Mouse (Mus musculus): ENCODE measurements around the gene Fosl1.
"Not testable (repeated sequence)": the region's sequence is repeated elsewhere in the genome, so short reads cannot be mapped to it uniquely, and the experiment has no call there.

Gene Fosl1

DNA sequence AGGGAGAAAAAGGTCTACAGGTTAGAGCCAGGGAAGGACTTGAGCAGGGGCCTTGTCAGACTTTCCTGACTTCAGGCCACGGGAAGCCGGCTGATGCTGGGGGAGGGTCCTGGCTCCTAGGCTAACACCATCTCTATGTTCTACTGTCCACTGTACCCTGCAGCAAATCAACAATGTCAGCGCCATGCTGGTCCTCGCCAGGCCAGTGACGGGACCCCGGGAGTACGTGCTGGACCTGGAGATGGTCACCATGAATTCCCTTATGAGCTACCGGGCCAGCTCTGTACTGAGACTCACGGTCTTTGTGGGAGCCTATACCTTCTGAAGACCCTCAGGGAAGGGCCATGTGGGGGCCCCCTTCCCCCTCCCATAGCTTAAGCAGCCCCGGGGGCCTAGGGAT, 34.1 kb downstream of the Fosl1 start:
- DNase-seq (ENCODE audit: inconsistent ontology term): no peak

DNA sequence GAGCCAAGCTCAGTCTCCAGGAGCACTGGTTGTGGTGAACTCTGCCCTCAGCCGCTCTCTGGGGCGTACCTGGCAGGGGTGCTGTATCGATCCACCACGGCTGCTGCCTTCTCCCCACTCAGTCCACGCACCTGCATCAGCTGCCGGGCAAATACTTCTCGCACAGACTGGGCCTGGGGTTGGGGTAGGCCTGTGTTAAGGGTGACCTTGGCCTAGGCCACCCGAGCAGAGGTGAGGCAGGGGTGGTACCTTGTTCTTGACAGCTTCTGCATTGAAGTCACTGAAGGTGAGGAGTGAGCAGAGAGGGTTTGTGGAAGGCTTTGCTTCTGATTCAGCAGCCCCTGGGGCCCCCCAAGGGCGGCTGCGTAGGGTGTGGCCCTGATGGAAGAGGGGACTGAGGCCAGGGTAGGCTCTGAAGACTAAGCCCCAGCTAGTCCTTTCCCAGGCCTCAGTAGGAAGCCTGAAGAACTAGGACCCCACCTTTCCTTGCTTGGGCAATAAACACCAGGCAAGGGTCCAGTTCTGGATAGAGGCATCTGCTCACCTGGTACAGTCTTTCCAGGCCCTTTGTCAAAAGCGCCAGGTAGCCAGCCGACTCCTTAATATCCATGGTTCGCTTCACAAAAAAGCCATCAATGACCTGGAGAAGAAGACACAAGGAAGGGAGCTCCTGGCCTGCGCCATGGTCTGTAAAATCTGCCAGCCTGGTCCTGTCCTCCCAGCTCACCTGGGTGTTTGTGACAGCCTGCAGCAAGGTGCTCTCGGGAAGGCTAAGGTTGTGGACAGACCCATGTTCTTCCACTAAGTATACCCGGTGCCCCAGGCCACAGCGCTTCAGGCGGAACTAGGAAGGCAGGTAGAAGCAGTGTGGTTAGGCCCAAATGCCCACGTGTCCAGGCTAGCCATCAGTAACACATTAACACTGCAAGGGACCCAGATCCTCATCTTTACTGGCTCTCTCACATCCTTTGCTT, 36.3 kb downstream of the Fosl1 start:
- no peak for DNase-seq (ENCODE audit: inconsistent ontology term)

DNA sequence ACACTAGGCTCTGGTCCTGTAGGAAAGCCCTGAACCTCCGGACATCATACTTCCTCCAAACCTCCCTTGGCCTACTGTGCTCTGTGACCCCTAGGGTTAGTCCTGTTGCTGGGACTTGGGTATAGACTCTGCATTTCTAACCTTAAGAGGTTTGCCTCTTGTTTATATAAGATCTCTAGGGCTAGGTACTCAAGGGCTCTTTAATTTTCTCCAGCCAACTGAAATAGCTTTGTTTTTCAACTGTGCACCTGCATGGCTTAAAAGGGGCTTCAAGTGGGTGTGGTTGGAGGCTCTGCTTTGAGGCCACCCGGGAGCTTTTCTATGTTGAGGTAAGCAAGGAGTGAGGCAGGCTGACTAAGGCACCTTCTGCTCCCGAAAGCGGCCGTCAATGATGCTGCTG, 37.1 kb downstream of the Fosl1 start:
- no peak for DNase-seq (ENCODE audit: inconsistent ontology term)

DNA sequence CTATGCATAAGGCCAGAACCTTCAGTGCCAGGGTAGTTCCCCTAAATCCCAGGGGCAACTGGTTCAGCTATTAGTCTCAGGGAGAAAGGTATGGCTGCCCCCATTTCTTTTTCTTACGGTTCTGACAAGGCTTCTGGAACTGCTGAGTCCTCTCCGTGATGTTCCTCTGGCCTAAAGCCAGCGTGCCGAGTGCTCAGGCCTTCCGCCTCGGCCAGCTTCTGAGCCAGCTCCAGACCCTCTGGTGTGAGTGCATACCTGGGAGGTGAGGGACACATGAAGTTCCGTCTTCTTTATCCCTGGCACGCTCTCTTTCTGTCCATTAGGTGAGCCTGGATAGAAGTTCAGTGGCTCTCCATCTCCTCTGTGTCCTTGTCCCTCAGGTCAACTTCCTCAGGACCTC, 38.0 kb downstream of the Fosl1 start:
- DNase-seq (ENCODE audit: inconsistent ontology term): no peak

DNA sequence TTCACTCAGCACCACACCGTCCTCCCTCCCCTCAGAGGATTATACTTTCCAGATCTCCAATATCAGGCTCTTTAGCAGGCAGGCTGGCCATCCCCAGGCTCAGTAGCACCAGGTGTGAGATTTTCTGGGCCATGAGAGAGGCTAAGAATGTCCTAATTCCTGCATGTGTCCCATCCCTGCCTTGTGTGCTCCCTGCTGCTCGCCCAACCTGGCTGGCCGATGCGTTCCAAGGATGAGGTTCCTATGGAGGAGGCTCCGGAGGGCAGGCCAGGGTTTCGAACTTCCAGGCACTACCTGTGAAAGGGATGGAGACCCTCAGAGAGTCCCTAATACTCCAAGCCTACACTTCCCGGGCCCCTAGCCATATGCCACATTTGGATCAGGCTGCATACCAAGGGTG, 38.5 kb downstream of the Fosl1 start:
- DNase-seq (ENCODE audit: inconsistent ontology term): no peak

DNA sequence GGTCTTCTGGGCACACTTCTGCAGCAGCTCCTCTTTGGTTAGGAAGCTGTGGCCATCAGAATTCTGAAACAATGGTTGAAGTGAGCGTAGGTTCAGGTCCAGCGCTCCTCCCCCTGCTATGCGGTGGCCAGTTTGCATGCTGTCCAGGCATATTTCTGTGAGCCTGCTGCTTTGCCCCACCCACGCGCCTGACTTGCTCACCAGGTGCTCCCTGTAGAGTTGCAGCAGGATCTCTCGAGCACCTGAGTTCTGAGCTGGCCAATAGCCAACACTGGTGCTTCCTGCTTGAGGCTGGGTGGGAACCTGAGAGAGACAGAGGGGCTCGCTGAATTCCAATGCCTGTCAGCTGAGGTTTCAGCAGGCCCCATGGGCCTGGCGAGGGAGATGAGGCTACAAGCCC, 38.9 kb downstream of the Fosl1 start:
- no peak for DNase-seq (ENCODE audit: inconsistent ontology term)

DNA sequence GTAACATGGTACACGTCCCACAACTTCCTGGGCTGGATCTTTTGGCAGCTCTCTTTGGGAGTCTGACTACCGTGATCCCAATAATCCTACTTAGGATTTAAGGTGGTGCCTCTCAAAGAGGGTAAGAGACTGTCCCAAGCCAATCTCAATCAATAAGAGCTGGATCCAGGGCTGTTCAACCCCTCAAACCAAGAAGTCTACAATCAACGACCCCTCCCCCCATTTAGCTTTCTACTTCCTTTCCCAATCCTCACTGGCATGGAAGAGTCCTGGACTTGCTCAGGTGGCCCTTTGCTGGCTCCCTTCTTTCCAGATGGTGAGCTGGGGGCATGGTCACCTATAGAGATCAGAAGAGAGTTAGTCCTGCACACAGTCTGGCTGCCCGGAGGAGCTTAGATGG, 39.4 kb downstream of the Fosl1 start:
- no peak for DNase-seq (ENCODE audit: inconsistent ontology term)

DNA sequence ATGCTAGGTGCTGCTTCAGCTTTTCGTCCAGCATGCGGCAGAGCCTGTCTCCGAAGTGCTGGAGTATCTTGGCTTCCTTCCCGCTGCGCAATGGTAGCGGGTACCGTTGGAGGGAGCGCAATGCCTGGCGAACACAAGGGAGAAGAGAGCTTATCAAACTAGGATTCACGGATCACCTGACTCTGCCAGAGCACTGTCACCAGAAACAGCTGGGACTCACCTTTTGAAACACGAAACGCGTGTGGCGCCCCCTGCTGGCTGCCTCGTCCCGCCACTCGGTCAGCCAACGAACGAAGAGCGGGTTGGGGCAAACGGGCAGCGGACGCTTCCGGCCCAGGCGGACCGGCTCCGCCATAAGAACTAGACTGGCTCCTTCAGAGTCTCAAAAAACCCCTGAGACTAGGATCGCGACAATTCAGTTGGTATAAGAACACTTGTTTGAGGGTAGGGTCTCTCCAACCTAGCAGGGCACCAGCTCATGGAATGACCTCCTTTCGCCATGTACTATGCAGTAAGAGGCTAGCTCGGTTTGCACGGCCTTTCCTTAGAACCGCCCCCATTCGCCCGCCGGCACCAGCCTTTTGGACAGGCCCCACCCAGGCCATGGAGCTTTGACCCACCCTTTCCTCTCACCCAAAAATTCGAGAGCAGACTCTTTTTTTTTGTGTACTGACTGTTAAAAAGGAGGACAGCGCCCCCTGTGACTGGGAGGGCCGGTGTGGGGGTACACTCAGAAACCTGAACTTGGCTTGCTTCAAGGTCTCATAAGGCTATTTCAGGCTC, 40.6 kb downstream of the Fosl1 start, which contains the start of gene Mus81:
Gene Mus81, minus strand, starts transcription at position 635 of the 783 bp plus-strand sequence.
- DNase-seq (ENCODE audit: inconsistent ontology term): peak; percentile 99

DNA sequence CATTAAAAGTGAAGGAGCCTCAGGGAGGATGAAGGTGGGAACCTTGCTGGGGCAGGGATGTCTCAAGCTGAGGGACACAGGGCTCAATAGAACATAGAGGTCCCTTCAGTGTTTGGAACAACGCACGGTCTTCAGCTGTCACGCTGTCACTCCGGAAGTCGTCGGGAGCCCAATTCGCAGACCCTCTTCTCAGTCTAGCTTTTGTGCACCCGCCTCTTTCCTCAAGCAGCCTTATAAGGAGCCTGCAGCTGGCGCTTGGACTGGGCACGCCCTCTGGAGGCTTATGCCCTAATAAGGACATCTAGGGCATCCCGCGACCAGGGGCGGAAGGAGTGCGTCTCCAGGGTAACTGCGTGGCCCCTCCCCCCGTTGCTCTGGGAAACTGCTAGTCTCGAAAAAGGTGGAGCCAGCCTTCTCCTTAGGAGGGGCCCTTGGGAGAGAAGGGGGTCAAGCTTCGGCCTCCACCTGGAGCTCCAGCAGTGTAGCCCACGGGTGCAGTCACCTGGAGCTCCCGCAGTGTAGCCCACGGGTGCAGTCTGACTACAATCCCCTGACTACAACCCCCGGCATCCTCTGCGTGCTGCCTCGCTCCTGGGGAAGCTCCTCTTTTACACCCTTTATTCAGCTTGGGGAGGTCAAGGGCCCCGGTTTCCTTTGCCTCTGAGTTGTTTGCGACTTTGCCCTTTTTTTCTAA, 41.7 kb downstream of the Fosl1 start:
- peak; percentile 99 for DNase-seq (ENCODE audit: inconsistent ontology term)

DNA sequence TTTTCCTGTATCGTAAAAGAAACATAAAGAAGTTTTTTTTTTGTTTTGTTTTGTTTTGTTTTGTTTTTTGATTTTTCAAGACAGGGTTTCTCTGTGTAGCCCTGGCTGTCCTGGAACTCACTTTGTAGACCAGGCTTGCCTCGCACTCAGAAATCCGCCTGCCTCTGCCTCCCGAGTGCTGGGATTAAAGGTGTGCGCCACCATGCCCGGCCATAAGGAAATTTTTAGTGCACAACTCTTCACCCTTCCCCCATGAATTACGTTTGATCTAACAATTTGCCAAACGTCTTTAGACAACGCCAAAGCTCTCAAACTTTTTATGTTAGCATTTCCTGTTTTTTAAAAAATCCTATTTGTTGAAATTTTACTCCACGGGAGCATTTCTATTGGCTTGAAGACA, 42.4 kb downstream of the Fosl1 start:
- DNase-seq (ENCODE audit: inconsistent ontology term): not testable (repeated sequence)

DNA sequence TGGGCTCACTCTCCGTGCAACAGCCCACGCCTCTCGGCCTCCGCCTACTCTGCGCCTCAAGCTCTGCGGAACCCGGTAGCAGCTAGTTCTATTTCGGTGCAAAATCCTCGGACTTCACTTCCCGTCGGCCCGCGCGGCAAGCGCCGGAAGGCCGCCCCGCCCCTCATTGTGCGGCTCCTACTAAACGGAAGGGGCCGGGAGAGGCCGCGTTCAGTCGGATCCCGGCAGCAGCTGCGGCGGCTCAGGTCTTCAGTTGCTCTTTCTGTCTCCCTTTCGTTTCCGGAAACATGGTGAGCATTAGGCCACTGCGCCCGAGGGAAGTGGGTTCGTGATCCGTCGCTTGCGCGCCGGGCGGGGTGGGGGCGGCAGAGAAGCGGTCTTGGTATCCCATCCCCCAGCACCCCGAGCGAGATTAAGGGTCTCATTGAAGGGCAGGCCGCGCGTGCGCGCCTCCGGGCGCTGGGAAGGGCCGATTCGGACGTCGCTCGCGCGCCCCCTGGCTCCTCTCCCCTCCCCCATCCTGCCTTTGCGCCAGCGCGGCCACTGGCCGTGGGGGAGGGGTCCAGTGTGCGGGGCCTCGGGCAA, 43.1 kb downstream of the Fosl1 start, which contains the start of gene Cfl1:
Gene Cfl1, plus strand, starts transcription at position 143 of the 585 bp plus-strand sequence.
- peak; percentile 98 for DNase-seq (ENCODE audit: inconsistent ontology term)

DNA sequence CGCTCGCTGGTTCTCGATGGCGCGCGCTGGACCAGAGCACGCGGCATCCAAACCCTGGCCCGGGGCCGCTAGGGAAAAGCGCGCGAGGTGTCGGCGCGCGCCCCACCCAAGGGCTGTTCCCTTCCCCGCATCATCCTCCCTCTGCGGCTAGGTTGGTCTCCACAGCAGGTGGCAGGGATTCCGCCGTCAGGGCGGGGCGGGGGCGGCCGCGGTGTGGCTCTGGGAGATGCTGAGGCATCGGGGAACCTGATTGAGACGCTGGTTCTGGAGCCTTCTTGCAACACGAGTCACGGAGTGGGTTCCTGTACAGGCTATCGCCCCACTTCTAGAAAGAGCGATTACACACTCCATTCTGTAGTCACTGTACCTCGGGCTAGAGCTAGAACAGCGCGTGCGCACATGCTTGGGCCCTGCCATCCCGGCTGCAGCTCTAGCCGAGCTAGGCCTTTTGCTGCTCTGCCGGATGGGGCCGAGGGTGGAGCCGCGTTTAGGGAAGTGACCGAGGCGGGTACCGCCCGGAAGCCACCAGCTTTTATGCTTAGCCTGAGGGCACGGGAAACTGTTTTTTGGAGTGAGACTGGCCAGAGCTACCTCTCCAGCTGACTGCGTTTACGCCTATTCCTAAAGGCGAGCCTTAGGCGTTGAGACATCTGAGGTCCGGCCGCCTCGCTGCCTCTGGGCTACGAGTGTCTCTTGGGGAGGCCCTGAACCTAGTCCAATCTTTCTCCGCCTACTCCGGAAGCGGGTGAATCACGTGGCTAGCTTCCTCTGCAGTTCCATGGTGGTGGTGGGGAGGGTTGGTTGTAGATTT, 43.8 kb downstream of the Fosl1 start:
- DNase-seq (ENCODE audit: inconsistent ontology term): peak; percentile 85

DNA sequence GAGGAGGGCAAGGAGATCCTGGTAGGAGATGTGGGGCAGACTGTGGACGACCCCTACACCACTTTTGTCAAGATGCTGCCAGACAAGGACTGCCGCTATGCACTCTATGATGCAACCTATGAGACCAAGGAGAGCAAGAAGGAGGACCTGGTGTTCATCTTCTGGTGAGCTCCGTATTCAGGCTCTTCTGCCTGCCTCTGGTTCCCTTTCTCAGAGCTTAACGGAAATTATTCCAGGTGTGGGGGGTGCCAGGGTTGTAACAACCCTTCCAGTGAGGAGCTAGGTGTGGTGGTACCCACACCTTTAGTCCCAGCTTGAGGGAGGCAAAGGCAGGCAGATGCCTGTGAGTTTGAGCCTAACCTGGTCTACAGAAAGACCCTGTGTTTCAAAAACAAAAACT, 45.3 kb downstream of the Fosl1 start:
- no peak for DNase-seq (ENCODE audit: inconsistent ontology term)

DNA sequence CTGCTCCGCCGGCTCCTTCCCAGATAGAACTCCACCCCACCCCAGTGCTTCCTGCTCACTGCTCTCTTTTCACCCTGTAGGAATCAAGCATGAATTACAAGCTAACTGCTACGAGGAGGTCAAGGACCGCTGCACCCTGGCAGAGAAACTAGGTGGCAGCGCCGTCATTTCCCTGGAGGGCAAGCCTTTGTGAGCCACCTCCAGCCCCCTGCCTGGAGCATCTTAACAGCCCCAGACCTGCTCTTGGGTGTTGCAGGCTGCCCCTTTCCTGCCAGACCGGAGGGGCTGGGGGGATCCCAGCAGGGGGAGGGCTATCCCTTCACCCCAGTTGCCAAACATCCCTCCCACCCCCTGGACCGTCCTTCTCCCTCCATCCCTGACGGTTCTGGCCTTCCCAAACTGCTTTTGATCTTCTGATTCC, 46.0 kb downstream of the Fosl1 start:
- not testable (repeated sequence) for DNase-seq (ENCODE audit: inconsistent ontology term)

DNA sequence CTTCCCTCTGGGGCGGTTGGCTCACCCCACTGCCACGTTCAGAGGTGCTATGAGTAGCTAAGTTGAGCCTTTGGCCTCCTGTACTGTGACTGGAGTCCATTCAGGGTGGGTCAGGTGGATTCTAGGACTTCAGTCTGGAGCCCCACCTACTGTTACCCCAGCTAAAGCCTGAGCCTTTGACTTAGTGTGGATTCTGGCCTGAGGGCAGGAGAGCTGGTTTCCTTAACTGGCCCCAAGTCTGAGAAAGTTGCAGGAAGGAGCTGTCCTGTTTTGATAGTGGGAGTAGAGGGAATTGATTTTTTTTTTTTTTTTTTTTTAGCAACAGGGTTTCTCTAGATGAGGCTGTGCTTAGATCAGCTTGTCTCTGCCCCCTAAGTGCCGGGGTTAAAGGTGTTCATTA, 47.0 kb downstream of the Fosl1 start:
- DNase-seq (ENCODE audit: inconsistent ontology term): no peak

DNA sequence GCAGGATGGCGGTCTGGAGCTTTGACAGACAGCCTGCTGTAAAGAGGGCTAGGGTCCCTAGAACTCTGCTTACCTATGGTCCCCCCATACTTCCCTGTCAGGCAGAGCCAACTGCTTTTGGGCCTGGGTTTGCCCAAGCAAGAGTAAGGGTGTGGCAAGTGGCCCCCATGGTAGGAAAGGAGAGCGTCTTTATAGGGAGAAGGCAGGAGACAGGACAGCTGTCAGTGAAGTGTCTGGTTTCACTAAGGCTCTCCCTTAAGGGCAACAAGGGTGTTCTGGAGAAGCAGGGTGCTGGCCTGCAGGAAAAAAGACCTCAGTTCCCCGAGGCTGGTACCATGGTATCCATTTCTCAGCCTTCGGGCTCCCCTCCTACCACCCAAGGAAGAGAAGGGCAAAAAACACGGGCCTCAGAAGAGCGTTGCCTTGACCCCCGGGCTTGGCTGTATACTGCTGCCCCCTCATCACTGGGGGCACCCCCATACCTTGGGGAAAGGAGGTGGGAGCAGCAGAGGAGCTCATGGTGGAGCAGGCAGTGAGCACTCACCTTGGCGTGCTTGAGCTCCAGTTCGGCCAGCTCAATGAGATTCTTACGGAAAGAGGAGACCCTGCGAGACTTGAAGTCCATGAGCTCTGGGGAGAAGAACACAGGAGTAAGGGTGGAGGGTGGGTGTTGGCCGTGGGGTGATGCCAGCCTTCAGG, 48.2 kb downstream of the Fosl1 start:
- DNase-seq (ENCODE audit: inconsistent ontology term): no peak

DNA sequence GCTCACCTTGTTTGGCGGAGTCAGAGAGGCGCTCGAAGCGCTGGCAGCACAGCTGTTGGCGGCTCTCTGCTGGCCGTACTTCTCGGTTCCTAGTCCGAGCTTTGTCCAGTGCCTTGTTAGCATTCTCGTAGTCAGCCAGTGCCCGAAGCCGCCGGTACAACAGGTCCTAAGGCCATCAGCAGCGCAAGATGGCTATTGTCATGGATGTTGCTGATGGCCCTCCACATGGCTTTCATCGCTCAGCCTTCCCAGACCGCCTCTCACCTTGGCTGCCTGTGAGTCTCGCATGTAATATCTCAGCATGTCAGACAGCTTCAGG, 48.7 kb downstream of the Fosl1 start:
- no peak for DNase-seq (ENCODE audit: inconsistent ontology term)

DNA sequence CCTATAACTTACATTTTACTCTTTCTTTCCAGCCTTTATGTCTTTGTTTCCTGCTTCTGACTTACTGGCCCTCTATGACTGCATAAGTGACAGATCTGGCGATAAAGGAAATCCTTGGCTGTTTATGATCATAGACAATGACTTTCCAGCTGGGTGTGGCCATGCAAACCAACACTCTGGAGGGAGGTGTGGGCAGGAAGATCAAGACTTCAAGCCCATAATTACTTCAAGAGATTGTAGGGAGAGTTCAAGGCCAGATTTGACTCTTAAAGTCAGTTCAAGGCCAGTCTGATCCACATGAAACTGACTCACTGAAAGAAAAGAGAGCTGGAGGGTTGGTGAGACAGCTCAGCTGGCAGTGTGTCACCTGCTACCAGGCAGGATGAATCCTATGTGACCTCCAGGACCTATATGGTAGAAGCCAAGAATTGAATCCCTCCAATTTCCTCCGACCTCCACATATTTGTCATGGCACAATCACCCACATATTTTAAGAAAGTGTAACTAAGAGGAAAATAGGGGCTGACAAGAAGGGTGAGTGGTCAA, 53.1 kb downstream of the Fosl1 start:
- no peak for DNase-seq (ENCODE audit: inconsistent ontology term)

DNA sequence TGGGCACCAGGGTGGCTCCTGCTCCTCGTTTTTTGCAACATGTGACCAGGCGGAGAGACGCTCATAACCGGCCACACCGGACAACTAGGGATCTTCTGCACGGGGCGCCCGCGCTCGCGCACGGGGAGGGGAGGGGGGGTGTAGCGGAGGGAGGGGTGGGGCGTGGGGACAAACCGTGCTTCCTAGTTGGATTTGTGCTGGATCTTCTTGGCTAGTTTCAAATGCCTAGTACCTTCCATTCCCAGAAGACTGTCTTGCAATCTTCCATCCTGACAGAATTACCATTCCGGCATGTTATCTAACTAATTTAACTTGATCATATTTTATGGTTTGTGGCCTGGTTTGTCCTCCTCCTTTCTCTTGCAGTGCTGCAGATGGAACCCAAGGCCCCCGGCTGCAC, 56.3 kb downstream of the Fosl1 start, which contains the start of gene 1700020D05Rik:
Gene 1700020D05Rik, minus strand, starts transcription at position 101 of the 400 bp plus-strand sequence.
- no peak for DNase-seq (ENCODE audit: inconsistent ontology term)
